In genomic region chr8:107435962-107436831, GRCm38 (mm10) we compare ENCODE assay signal across 8 mouse cellular contexts. TPM values are rescaled to one million over a fixed set of nuclear protein-coding genes. Genes with fewer than 3 reads are reported as not detected.
DNase-seq lines count a peak whose midpoint lies in the region; ATAC-seq and TF ChIP-seq lines count a peak whose summit lies in the region.

TSS of gene Wwp2 (plus strand) at chr8:107436365.

- H3K27me3 ChIP-seq in heart, embryonic 10.5 days (ENCODE audit: insufficient read depth, poor library complexity, severe bottlenecking): no peaks in the 10 kb centered on the region
- H3K27me3 ChIP-seq in kidney, embryonic 14.5 days (ENCODE audit: control insufficient read depth, insufficient read depth, low read length): no peaks in the 10 kb centered on the region
- H3K27me3 ChIP-seq in limb, embryonic 14.5 days (ENCODE audit: control insufficient read depth, insufficient read depth, low read length): no peaks in the 10 kb centered on the region
- no peaks in the 10 kb centered on the region for H3K27me3 ChIP-seq in midbrain, embryonic 16.5 days (ENCODE audit: control insufficient read depth, insufficient read depth, low read depth, low read length)

- H3K36me3 ChIP-seq in heart, embryonic 10.5 days: no peaks in the 10 kb centered on the region
- no peaks in the 10 kb centered on the region for H3K36me3 ChIP-seq in kidney, embryonic 14.5 days (ENCODE audit: control insufficient read depth, insufficient read depth, low read length)
- no peaks in the 10 kb centered on the region for H3K36me3 ChIP-seq in limb, embryonic 14.5 days (ENCODE audit: control insufficient read depth, insufficient read depth, low read length)
- no peaks in the 10 kb centered on the region for H3K36me3 ChIP-seq in midbrain, embryonic 16.5 days (ENCODE audit: control insufficient read depth, insufficient read depth, low read length)

- peak; percentile 76 for DNase-seq in 416B (ENCODE audit: low read depth)
- DNase-seq in adrenal gland, postnatal 4 days (ENCODE audit: low spot score in 2 of 2): peak; percentile 43 to 56
- peak; percentile 89 for DNase-seq in heart, embryonic 10.5 days (ENCODE audit: low spot score)
- peak; percentile 69 for DNase-seq in limb, embryonic 14.5 days (ENCODE audit: low spot score)
- DNase-seq in spleen, postnatal 10 days (ENCODE audit: low spot score in 2 of 2): peak; percentile 87 to 91

- no peaks in the 10 kb centered on the region for H3K9me3 ChIP-seq in heart, embryonic 10.5 days
- no peaks in the 10 kb centered on the region for H3K9me3 ChIP-seq in kidney, embryonic 14.5 days (ENCODE audit: control insufficient read depth, low read length)
- H3K9me3 ChIP-seq in limb, embryonic 14.5 days (ENCODE audit: control insufficient read depth, low read length): no peaks in the 10 kb centered on the region
- H3K9me3 ChIP-seq in midbrain, embryonic 16.5 days (replicated peaks; ENCODE audit: control insufficient read depth, low read length, poor library complexity, severe bottlenecking): no peaks in the 10 kb centered on the region

- no peaks in the 10 kb centered on the region for H3K4me1 ChIP-seq in embryonic fibroblast, embryonic 13.5 days (ENCODE audit: control insufficient read depth, insufficient read depth, low read length)
- H3K4me1 ChIP-seq in heart, embryonic 10.5 days: peaks cover 8% of the 10 kb centered on the region; the same call in 1 of the 2 replicates
- peaks cover 9% of the 10 kb centered on the region; the same call in 1 of the 2 replicates for H3K4me1 ChIP-seq in kidney, embryonic 14.5 days (ENCODE audit: control insufficient read depth, insufficient read depth, low read length)
- peaks cover 11% of the 10 kb centered on the region for H3K4me1 ChIP-seq in limb, embryonic 14.5 days (ENCODE audit: control insufficient read depth, insufficient read depth, low read length)
- H3K4me1 ChIP-seq in midbrain, embryonic 16.5 days (ENCODE audit: control insufficient read depth, insufficient read depth, low read length): peaks cover 17% of the 10 kb centered on the region

- H3K4me2 ChIP-seq in kidney, embryonic 14.5 days (replicated peaks; ENCODE audit: low read depth, low read length): peak within 1 kb of the TSS; percentile 78
- H3K4me2 ChIP-seq in limb, embryonic 14.5 days (replicated peaks; ENCODE audit: low read depth, low read length, severe bottlenecking): peak within 1 kb of the TSS; percentile 75
- H3K4me2 ChIP-seq in midbrain, embryonic 16.5 days (ENCODE audit: low read length): peak within 1 kb of the TSS; percentile 77

- TF ChIP-seq POLR2A in embryonic fibroblast, embryonic 13.5 days (IDR thresholded peaks at IDR 0.05; ENCODE audit: low read depth, low read length): peak; percentile 56
- peak; percentile 73; the same call in 1 of the 2 replicates for TF ChIP-seq POLR2A in limb, embryonic 14.5 days (IDR thresholded peaks at IDR 0.05; ENCODE audit: borderline replicate concordance, extremely low read depth, insufficient read depth, insufficient read length)

- H3K27ac ChIP-seq in embryonic fibroblast, embryonic 13.5 days (ENCODE audit: insufficient read depth, low read length): peak within 1 kb of the TSS; percentile 66
- H3K27ac ChIP-seq in heart, embryonic 10.5 days: peak within 1 kb of the TSS; percentile 96
- H3K27ac ChIP-seq in kidney, embryonic 14.5 days (ENCODE audit: low read depth, low read length): peak within 1 kb of the TSS; percentile 87
- peak within 1 kb of the TSS; percentile 89 for H3K27ac ChIP-seq in limb, embryonic 14.5 days (replicated peaks; ENCODE audit: low read depth, low read length)
- peak within 1 kb of the TSS; percentile 87 for H3K27ac ChIP-seq in midbrain, embryonic 16.5 days (ENCODE audit: low read length)

- no peak for TF ChIP-seq CTCF in embryonic fibroblast, embryonic 13.5 days (IDR thresholded peaks at IDR 0.05; ENCODE audit: borderline replicate concordance, insufficient read depth, low read length)

- 1% methylated on average over 60 of the region's 81 CpGs for WGBS in heart, embryonic 10.5 days
- WGBS in kidney, embryonic 14.5 days: under 1% methylated on average over 62 of the region's 81 CpGs
- WGBS in limb, embryonic 14.5 days: under 1% methylated on average over 56 of the region's 81 CpGs
- under 1% methylated on average over 54 of the region's 81 CpGs for WGBS in midbrain, embryonic 16.5 days

- peak within 1 kb of the TSS; percentile 95 for H3K4me3 ChIP-seq in embryonic fibroblast, embryonic 13.5 days (ENCODE audit: insufficient read depth, low read length)
- peak within 1 kb of the TSS; percentile 90 for H3K4me3 ChIP-seq in heart, embryonic 10.5 days
- peak within 1 kb of the TSS; percentile 88 for H3K4me3 ChIP-seq in kidney, embryonic 14.5 days (ENCODE audit: low read length)
- peak within 1 kb of the TSS; percentile 91 for H3K4me3 ChIP-seq in limb, embryonic 14.5 days (replicated peaks; ENCODE audit: low read length)
- peak within 1 kb of the TSS; percentile 95 for H3K4me3 ChIP-seq in midbrain, embryonic 16.5 days (ENCODE audit: low read depth, low read length)

- peak; percentile 93 for ATAC-seq in kidney, embryonic 14.5 days (ENCODE audit: low FRiP score, low TSS enrichment)
- peak; percentile 91 for ATAC-seq in limb, embryonic 14.5 days (ENCODE audit: low FRiP score, low read depth)
- peak; percentile 91 for ATAC-seq in midbrain, embryonic 16.5 days

- peak within 1 kb of the TSS; percentile 85 for H3K9ac ChIP-seq in kidney, embryonic 14.5 days (ENCODE audit: low read depth, low read length)
- H3K9ac ChIP-seq in limb, embryonic 14.5 days (ENCODE audit: low read depth, low read length, severe bottlenecking): peak within 1 kb of the TSS; percentile 83
- H3K9ac ChIP-seq in midbrain, embryonic 16.5 days (ENCODE audit: low read depth, low read length): peak within 1 kb of the TSS; percentile 93

RNA-seq across cellular contexts. Expression of gene Wwp2, which starts in this region (rescaled TPM):
- 10 to 100 TPM; 53.9 to 57.8 TPM for total RNA-seq in adrenal gland, postnatal 4 days (2021)
- 43.0 and 43.7 TPM in 2 replicates for polyA plus RNA-seq in embryonic fibroblast, embryonic 13.5 days (2011; ENCODE audit: insufficient read length, low read depth, missing spikeins)
- 38.9 and 46.4 TPM in 2 replicates for polyA plus RNA-seq in heart, embryonic 10.5 days (2016; fragmentation: Nextera tagmentation; extraction: Ambion mirVana)
- 34.8 and 43.7 TPM in 2 replicates for polyA plus RNA-seq in kidney, embryonic 14.5 days (2014; fragmentation: Nextera tagmentation; extraction: Ambion mirVana)
- polyA plus RNA-seq in limb, embryonic 14.5 days (2012; rRNA removed): 315 and 409 TPM in 2 replicates
- polyA plus RNA-seq in limb, embryonic 14.5 days (2014; fragmentation: Nextera tagmentation; extraction: Ambion mirVana): 153 and 200 TPM in 2 replicates
- polyA plus RNA-seq in midbrain, embryonic 16.5 days (2015; fragmentation: Nextera tagmentation; extraction: Ambion mirVana): 39.0 and 42.7 TPM in 2 replicates

Comparison
In these comparisons a context has a peak if more than half of its experiments do, and no peak if none do; other contexts are left out.
1. Peak in every context shown above with its lines: DNase-seq, ATAC-seq, H3K4me3 ChIP-seq and H3K27ac ChIP-seq.